Mouse (Mus musculus) kidney, postnatal 36 days (tissue): ENCODE results near the gene Asic5.

Experiments
- DNase-seq, 2 experiments: peaks; one replicate each; pipeline ENCODE4 v3.0.0; 2021 to 2022; ENCODE audit warnings: mixed read lengths in 2 of 2

Asic5 gene

DNA sequence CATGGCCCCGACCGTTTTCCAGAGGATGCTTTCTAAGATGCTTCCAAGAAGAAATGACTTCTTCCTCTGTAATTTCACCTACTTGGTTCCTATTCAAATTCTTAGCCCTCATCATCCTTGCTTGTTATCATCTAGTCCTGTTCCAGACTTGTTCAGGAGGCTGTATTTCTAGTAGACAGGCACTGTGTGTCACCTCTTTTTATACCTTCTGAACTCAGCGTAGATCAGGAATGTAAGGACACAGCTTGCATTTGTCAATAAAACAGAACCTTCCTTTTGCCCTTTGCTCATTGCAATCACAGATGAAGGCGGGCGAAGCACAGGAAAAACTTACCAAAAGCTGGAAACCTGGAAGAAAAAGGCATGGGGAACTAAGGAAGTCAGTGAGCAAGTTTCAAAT is at the start of gene Asic5:
Gene Asic5, plus strand, starts transcription at position 301 of the 400 bp plus-strand sequence.
- no peak for DNase-seq

GRCm38 (mm10) chr3:81933348-81933747 is 48.7 kb upstream of the Asic5 start:
- no peak for DNase-seq

- DNase-seq, result peak in 1 of 2 experiments; percentile 45
These were observed 43.2 kb upstream of the Asic5 start for GRCm38 (mm10) chr3:81938924-81939323.

GRCm38 (mm10) chr3:81942341-81942740 is 39.7 kb upstream of the Asic5 start:
- no peak for DNase-seq

DNA sequence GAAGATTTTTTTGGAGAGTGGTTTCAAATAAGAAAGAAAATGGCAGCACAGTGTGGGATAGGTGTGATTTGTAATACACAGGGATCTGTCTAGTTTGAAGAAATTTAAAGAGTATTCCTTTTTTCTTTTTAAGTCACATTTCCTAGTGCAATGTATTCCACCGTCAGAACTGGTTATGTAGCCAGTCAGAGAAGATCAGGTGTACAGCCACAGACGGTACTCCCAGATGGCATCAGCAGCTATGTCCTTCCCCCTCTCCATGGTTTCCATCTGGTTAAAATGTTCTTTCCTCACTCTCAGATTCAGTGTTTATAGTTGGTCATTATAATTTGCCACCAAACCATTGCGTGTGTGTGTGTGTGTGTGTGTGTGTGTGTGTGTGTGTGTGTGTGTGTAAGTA is 39.0 kb upstream of the Asic5 start:
- DNase-seq, result no peak

GRCm38 (mm10) chr3:81944851-81945393 is 37.2 kb upstream of the Asic5 start:
- DNase-seq, result no peak

- DNase-seq, result no peak
These were observed 33.0 kb upstream of the Asic5 start for GRCm38 (mm10) chr3:81949048-81949447.

- DNase-seq, result no peak
These were observed 30.3 kb upstream of the Asic5 start for GRCm38 (mm10) chr3:81951785-81952184.

DNA sequence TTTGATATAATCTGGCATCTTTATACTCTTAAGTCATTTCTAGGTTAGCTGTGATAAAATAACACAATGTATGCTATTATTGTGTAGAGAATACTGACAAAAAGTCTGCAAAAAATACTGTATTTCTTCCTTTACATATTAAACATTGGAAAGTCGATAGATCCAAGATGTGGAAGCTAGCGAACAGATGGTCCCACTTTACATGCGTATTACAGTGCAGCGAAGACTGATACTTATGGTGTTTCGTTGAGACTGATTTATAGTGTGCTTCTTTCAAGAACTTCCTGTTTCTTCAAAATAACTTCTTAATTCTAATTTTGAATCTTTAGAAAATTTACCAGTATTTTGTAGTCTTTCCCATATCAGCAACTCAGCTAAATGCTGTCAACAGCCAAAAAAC is 24.6 kb upstream of the Asic5 start:
- no peak for DNase-seq

DNA sequence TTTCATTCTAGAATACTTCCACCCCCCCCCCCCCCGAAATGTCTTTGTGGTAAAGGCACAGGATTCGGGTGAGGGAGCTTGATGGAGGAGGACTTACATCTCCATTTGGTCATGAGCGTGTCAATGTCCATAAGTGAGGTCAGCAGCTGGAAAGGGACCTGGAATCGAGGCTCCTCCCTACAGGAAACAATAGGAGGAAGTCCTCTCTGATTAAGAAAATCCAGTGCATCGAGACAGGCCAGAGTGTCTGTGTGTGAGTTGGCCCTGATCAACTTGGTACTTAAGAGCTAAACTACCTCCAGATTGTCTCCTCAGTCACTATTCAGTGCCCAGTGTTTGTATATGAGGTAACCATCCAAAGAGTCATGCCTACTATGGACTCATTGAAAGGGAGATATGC is 20.8 kb upstream of the Asic5 start:
- no peak for DNase-seq

DNA sequence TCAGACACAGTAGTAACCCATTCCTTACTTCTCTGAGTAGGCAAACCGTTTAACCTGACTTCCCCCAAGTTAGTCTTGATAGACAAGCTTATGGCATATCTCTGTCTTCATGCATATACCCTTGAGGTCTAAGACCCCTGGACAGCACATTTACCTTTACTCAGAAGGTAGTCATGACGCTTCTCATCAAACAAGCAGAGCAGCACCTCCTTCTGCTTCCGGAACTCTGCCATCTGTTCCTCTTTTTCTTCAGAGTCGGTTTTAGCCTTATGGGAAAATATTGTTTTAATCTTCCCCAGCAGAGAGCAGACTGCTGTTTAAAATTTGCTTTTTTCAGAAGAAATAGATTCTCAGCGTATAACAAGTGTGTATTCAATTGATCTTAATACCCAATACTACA is 18.3 kb upstream of the Asic5 start:
- DNase-seq, result no peak

GRCm38 (mm10) chr3:81964596-81964995 is 17.5 kb upstream of the Asic5 start:
- no peak for DNase-seq

- DNase-seq, result no peak
These were observed 6.5 kb upstream of the Asic5 start for GRCm38 (mm10) chr3:81975607-81976006.

- DNase-seq, result no peak
These were observed 6.0 kb upstream of the Asic5 start, which contains the start of gene Tdo2 for GRCm38 (mm10) chr3:81976102-81976501. Gene Tdo2 (minus strand): TSS chr3:81976202.

DNA sequence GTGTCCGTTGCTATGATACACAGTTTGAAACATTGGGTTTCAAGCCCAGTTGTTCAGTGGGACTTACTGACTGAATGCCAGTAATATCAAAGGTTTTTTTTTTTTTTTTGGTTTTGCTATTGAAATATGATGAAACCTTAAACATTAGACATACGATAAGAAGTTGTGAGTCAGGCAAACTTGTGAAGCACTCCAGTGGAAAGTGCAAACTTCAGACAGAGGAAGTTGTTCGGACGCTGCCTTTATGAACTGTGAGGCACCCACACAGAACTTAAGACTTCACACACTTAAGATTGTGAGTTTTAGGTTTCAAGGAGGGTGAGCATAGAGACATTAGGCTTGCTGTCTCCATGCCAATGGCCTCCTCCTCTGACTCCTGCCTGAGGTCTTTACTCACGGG is 514 bp upstream of the Asic5 start:
- DNase-seq, result no peak

- no peak for DNase-seq
These were observed 1.2 kb downstream of the Asic5 start for GRCm38 (mm10) chr3:81983120-81983895.

GRCm38 (mm10) chr3:81985100-81985499 is 3.0 kb downstream of the Asic5 start:
- DNase-seq, result no peak

DNA sequence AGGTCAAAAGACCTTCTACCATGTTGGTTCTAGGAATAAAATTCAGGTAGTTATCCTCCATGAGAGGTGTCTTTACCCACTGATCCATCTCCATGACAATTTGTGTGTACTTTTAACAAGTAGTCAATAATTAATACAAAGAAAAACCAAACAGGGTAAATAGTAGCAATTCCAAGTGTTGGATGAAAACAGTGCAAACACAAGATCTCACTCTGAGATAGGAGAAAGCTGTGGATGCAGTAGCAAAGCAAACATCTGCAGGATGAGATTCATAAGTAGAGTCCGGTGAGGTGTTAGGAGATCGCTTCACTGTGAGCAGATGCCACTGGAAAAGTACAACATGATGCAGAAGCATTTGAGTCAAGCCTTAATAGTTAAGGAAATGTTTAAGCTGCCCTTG is 4.0 kb downstream of the Asic5 start:
- no peak for DNase-seq

- no peak for DNase-seq
These were observed 5.5 kb downstream of the Asic5 start for GRCm38 (mm10) chr3:81987628-81988027.

GRCm38 (mm10) chr3:81989692-81990141 is 7.6 kb downstream of the Asic5 start:
- peak in 1 of 2 experiments; percentile 4 for DNase-seq

DNA sequence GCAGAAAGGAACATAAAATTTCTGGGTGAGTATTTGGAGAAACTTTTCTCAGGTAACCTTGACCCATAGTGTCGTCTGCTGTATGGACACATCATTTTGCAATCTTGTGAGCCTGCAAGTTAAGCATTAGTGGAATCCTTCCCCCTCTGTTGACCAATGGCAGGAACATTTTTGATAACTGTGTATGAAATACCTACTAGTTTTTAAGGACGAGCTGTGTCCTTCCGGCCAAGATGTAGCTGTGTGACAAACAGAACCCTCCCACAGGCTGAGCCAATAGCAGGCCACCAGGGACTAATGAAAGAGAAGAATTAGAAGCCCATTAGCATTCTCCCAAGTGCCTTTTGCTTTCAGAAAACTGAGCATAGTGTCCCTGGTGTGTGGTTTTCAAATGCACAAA is 8.4 kb downstream of the Asic5 start:
- no peak for DNase-seq

DNA sequence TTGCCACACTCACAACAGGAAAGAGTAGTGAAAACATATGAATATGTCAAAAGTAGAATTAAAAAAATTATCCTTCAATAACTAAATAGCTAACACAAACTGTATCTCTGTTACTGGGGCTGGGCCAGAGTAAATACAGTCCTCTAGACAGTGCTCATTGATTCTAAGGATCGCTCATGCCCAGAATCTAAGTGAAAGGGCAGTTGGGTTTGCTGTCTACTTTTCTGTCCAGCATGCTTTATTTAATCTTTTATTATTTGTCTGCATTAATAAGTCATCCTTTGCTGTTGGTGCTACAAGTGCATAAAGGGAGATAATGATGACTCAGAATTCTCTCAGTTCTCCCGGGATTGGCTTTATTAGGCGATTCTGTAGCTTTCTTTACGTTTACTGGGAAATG is 13.3 kb downstream of the Asic5 start:
- no peak for DNase-seq

- DNase-seq, result peak; percentile 34 to 40
These were observed 13.9 kb downstream of the Asic5 start for GRCm38 (mm10) chr3:81995988-81996387.

DNA sequence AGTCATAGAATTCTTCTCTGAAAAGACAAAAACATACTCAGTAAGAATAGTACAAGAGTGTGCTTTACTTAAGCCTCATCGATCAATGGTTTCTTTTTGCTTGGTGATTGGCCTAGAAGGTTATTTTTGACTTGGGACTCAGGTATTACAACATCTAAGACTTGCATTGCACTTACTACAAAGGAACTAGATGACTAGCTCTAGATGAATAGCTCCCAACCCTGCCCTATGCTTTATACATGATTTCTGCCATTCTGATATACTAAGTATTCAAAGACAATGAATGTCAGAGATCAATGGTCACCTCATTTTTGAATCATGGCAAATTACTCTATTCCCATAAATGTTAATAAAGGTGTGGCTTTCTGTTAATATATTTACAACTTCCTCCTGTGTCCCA is 24.9 kb downstream of the Asic5 start:
- no peak for DNase-seq
